Mouse (Mus musculus) cortical plate, adult 2 months (tissue): ENCODE results near the gene Haus7.
"Not testable (repeated sequence)": the region's sequence is repeated elsewhere in the genome, so short reads cannot be mapped to it uniquely, and the experiment has no call there.

Experiments used
- CTCF ChIP-seq: fragments of 200-500 bp; IDR thresholded peaks from 2 replicates; pipeline ENCODE4 v1.5.1; 2011; ENCODE audit warnings: mild to moderate bottlenecking, control low read depth, low read length; ENCODE audit not compliant: insufficient read depth; ENCODE audit errors: extremely low read depth
- POLR2A ChIP-seq: fragments of 200-500 bp; IDR thresholded peaks from 2 replicates; pipeline ENCODE4 v1.6.1; 2011; ENCODE audit warnings: mild to moderate bottlenecking, low read length, control low read depth; ENCODE audit not compliant: insufficient read depth; ENCODE audit errors: extremely low read depth

DNA sequence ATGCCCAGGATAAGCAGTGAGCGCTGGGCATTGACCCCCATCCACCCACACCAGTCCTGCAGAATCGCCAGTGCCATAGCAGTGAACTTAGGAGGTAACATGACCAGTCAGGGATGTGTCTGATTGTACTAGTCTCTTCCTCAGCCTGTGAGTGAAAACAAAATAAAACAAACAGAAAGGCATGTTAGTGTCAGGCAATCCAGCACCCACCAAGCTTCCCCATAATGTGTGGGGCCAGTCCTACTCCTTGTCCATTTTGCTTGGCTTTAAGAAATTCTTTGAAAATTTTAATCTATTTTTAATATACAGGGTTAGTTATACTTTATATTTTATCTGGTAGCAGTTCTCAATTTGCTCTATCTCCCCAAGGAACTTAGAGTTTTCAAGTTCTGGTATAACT is 60.2 kb downstream of the Haus7 start, which contains the start of gene Gm18336:
- not testable (repeated sequence) for TF ChIP-seq POLR2A, CTCF
